Mouse (Mus musculus) E14TG2a.4 (cell line): Measurements from ENCODE around the gene Mmadhc.

Experiments
- CTCF ChIP-seq: conservative IDR thresholded peaks from 2 replicates; pipeline ENCODE4 v1.5.1; 2014; ENCODE audit warnings: low read length
- NANOG ChIP-seq: IDR thresholded peaks from 2 replicates; pipeline ENCODE4 v1.6.1; 2014; ENCODE audit warnings: borderline replicate concordance, low read length, mixed read lengths
- POU5F1 ChIP-seq: IDR thresholded peaks from 2 replicates; pipeline ENCODE4 v1.6.1; 2014; ENCODE audit warnings: low read length, borderline replicate concordance

- no peak for TF ChIP-seq CTCF
- no peak for TF ChIP-seq NANOG
- no peak for TF ChIP-seq POU5F1
Observed at GRCm38 (mm10) chr2:50343598-50343997, 47.0 kb upstream of the Mmadhc start.
